Mouse (Mus musculus) MEL (cell line): ENCODE measurements around the gene Washc4. TPM values are rescaled to one million over a fixed set of nuclear protein-coding genes. Genes with fewer than 3 reads are reported as not detected.

Experiments
- DNase-seq: peaks from one replicate; pipeline ENCODE4 v3.0.0; 2011; ENCODE audit warnings: low read depth, low spot score
- H3K27ac ChIP-seq: 2 replicates; pipeline ENCODE4 v1.5.1; 2012; ENCODE audit warnings: low read depth, mild to moderate bottlenecking, control low read depth, low read length, moderate library complexity; ENCODE audit not compliant: control insufficient read depth
- H3K27me3 ChIP-seq, 2 experiments: fragments of 150-350 bp in 1 of 2; sonication (generic) in 1 of 2; 2 replicates each; pipeline ENCODE4 v1.6.1; 2012; ENCODE audit warnings: low read length in 2 of 2, mild to moderate bottlenecking in 2 of 2, improper control_type of control experiment in 1 of 2, moderate library complexity in 1 of 2; ENCODE audit not compliant: insufficient read depth in 2 of 2, control insufficient read depth in 1 of 2
- H3K36me3 ChIP-seq, 2 experiments: 2 replicates each; pipeline ENCODE4 v1.6.1; 2012 to 2014; ENCODE audit warnings: low read length in 2 of 2, improper control_type of control experiment in 1 of 2, inconsistent platforms in 1 of 2, mild to moderate bottlenecking in 1 of 2; ENCODE audit not compliant: insufficient read depth in 2 of 2, control insufficient read depth in 1 of 2
- H3K4me1 ChIP-seq, 2 experiments: fragments of 150-350 bp in 1 of 2; sonication (generic) in 1 of 2; 2 replicates each; pipeline ENCODE4 v1.6.1; 2012; ENCODE audit warnings: low read length in 2 of 2, improper control_type of control experiment in 1 of 2, mild to moderate bottlenecking in 1 of 2; ENCODE audit not compliant: insufficient read depth in 2 of 2, control insufficient read depth in 1 of 2
- H3K4me3 ChIP-seq, 2 experiments: fragments of 150-350 bp in 1 of 2; sonication (generic) in 1 of 2; 2 replicates each; pipeline ENCODE4 v1.5.1; 2012; ENCODE audit warnings: low read depth in 2 of 2, low read length in 2 of 2, mild to moderate bottlenecking in 2 of 2, moderate library complexity in 2 of 2, control low read depth in 1 of 2, improper control_type of control experiment in 1 of 2; ENCODE audit not compliant: control insufficient read depth in 1 of 2, insufficient read depth in 1 of 2
- H3K79me2 ChIP-seq: 2 replicates; pipeline ENCODE4 v1.6.1; 2012; ENCODE audit warnings: mild to moderate bottlenecking, low read length, moderate library complexity; ENCODE audit not compliant: control insufficient read depth, poor library complexity, insufficient read depth
- H3K9ac ChIP-seq: 2 replicates; pipeline ENCODE4 v1.6.1; 2012; ENCODE audit warnings: low read depth, mild to moderate bottlenecking, control low read depth, low read length, moderate library complexity; ENCODE audit not compliant: control insufficient read depth, poor library complexity, severe bottlenecking
- H3K9me3 ChIP-seq: fragments of 150-350 bp; sonication (generic); replicated peaks from 2 replicates; pipeline ENCODE4 v1.6.1; 2012; ENCODE audit warnings: mild to moderate bottlenecking, low read length, improper control_type of control experiment, moderate library complexity; ENCODE audit not compliant: insufficient read depth
- E2F4 ChIP-seq: IDR thresholded peaks from 2 replicates; pipeline ENCODE4 v1.6.1; 2011; ENCODE audit warnings: low read depth, low read length, improper control_type of control experiment, borderline replicate concordance
- ELF1 ChIP-seq: IDR thresholded peaks from 2 replicates; pipeline ENCODE4 v1.6.1; 2014; ENCODE audit warnings: low read depth, mild to moderate bottlenecking, inconsistent platforms, low read length, improper control_type of control experiment, moderate library complexity
- ETS1 ChIP-seq: IDR thresholded peaks from 2 replicates; pipeline ENCODE4 v1.6.1; 2012; ENCODE audit warnings: low read depth, mild to moderate bottlenecking, inconsistent platforms, low read length, improper control_type of control experiment, moderate library complexity
- GATA1 ChIP-seq: IDR thresholded peaks from 2 replicates; pipeline ENCODE4 v1.6.1; 2011; ENCODE audit warnings: low read depth, low read length, improper control_type of control experiment
- HCFC1 ChIP-seq: IDR thresholded peaks from 2 replicates; pipeline ENCODE4 v1.6.1; 2012; ENCODE audit warnings: low read depth, mild to moderate bottlenecking, inconsistent platforms, low read length, improper control_type of control experiment, moderate library complexity
- JUND ChIP-seq: IDR thresholded peaks from 2 replicates; pipeline ENCODE4 v1.6.1; 2011; ENCODE audit warnings: low read depth, mild to moderate bottlenecking, improper control_type of control experiment, low read length
- KAT2A ChIP-seq: conservative IDR thresholded peaks from 2 replicates; pipeline ENCODE4 v1.6.1; 2012; ENCODE audit warnings: low read depth, low read length, improper control_type of control experiment, inconsistent platforms
- MAFK ChIP-seq: IDR thresholded peaks from 2 replicates; pipeline ENCODE4 v1.6.1; 2011; ENCODE audit warnings: low read depth, mild to moderate bottlenecking, low read length, improper control_type of control experiment, borderline replicate concordance
- MAZ ChIP-seq: IDR thresholded peaks from 2 replicates; pipeline ENCODE4 v1.6.1; 2012; ENCODE audit warnings: low read depth, mild to moderate bottlenecking, inconsistent platforms, low read length, improper control_type of control experiment
- MEF2A ChIP-seq: IDR thresholded peaks from 2 replicates; pipeline ENCODE4 v1.6.1; 2014; ENCODE audit warnings: low read depth, mild to moderate bottlenecking, inconsistent platforms, low read length, improper control_type of control experiment; ENCODE audit not compliant: poor library complexity, insufficient replicate concordance, severe bottlenecking; ENCODE audit errors: extremely low read depth
- MXI1 ChIP-seq: IDR thresholded peaks from 2 replicates; pipeline ENCODE4 v1.6.1; 2011; ENCODE audit warnings: mild to moderate bottlenecking, low read depth, low read length, improper control_type of control experiment
- MYB ChIP-seq: IDR thresholded peaks from 2 replicates; pipeline ENCODE4 v1.6.1; 2011; ENCODE audit warnings: mild to moderate bottlenecking, low read depth, low read length, improper control_type of control experiment
- MYC ChIP-seq: IDR thresholded peaks from 2 replicates; pipeline ENCODE4 v1.6.1; 2011; ENCODE audit warnings: low read depth, mild to moderate bottlenecking, low read length, improper control_type of control experiment, moderate library complexity
- NELFE ChIP-seq: IDR thresholded peaks from 2 replicates; pipeline ENCODE4 v1.6.1; 2011; ENCODE audit warnings: low read depth, low read length, improper control_type of control experiment
- POLR2A ChIP-seq, 2 experiments: IDR thresholded peaks; 2 replicates each; pipeline ENCODE4 v1.6.1; 2011 to 2012; ENCODE audit warnings: low read length in 2 of 2, mild to moderate bottlenecking in 2 of 2, control low read depth in 1 of 2, improper control_type of control experiment in 1 of 2, low read depth in 1 of 2, moderate library complexity in 1 of 2; ENCODE audit not compliant: control insufficient read depth in 1 of 2, insufficient read depth in 1 of 2, poor library complexity in 1 of 2
- POLR2AphosphoS2 ChIP-seq: IDR thresholded peaks from 2 replicates; pipeline ENCODE4 v1.6.1; 2011; ENCODE audit warnings: low read length, improper control_type of control experiment
- SMC3 ChIP-seq: IDR thresholded peaks from 2 replicates; pipeline ENCODE4 v1.6.1; 2011; ENCODE audit warnings: low read depth, low read length, improper control_type of control experiment
- TAL1 ChIP-seq: IDR thresholded peaks from 2 replicates; pipeline ENCODE4 v1.6.1; 2012; ENCODE audit warnings: mild to moderate bottlenecking, inconsistent platforms, low read length, moderate library complexity, mixed read lengths
- TBP ChIP-seq: IDR thresholded peaks from 2 replicates; pipeline ENCODE4 v1.8.0; 2011; ENCODE audit warnings: low read depth, low read length, improper control_type of control experiment
- TCF12 ChIP-seq: IDR thresholded peaks from 2 replicates; pipeline ENCODE4 v1.6.1; 2014; ENCODE audit warnings: low read depth, mild to moderate bottlenecking, inconsistent platforms, low read length, improper control_type of control experiment, moderate library complexity
- USF1 ChIP-seq: IDR thresholded peaks from 2 replicates; pipeline ENCODE4 v1.6.1; 2014; ENCODE audit warnings: low read depth, mild to moderate bottlenecking, inconsistent platforms, low read length, improper control_type of control experiment, moderate library complexity
- USF2 ChIP-seq, 2 experiments: IDR thresholded peaks; 2 replicates each; pipeline ENCODE4 v1.6.1; 2011 to 2012; ENCODE audit warnings: improper control_type of control experiment in 2 of 2, low read length in 2 of 2, borderline replicate concordance in 1 of 2, inconsistent platforms in 1 of 2, low read depth in 1 of 2, mild to moderate bottlenecking in 1 of 2; ENCODE audit not compliant: insufficient read depth in 1 of 2
- ZC3H11A ChIP-seq: IDR thresholded peaks from 2 replicates; pipeline ENCODE4 v1.6.1; 2012; ENCODE audit warnings: low read depth, mild to moderate bottlenecking, inconsistent platforms, low read length, improper control_type of control experiment
- ZKSCAN1 ChIP-seq: IDR thresholded peaks from 2 replicates; pipeline ENCODE4 v1.6.1; 2012; ENCODE audit warnings: low read depth, mild to moderate bottlenecking, inconsistent platforms, low read length, improper control_type of control experiment, moderate library complexity
- polyA plus RNA-seq, 2 experiments: library from polyadenylated mRNA; stranded (reverse) in 1 of 2; unstranded in 1 of 2; fragments of >175 nt in 1 of 2; fragments of >200 nt in 1 of 2; gene quantifications; 2 replicates each; pipeline versions ENCODE4 v1.2.1 to v1.2.4; 2012; ENCODE audit warnings: low replicate concordance in 2 of 2, low read depth in 1 of 2; ENCODE audit not compliant: insufficient read length in 2 of 2, insufficient read depth in 1 of 2, missing spikeins in 1 of 2
- total RNA-seq: library from RNA; depleted of rRNA; stranded (reverse); fragments of 300-350 nt; gene quantifications from 2 replicates; pipeline ENCODE4 v1.2.3, GENCODE M21; 2012

Washc4 gene
- total and polyA plus RNA-seq, 3 experiments: 13.6 to 16.2 TPM; not detected in 1

- no peaks in the 10 kb centered on the region for H3K36me3 ChIP-seq
- no peaks in the 10 kb centered on the region for H3K79me2 ChIP-seq
- TF ChIP-seq ELF1 (no peak), E2F4 (no peak), HCFC1 (no peak), KAT2A (no peak), USF1 (no peak), GATA1 (no peak), MYC (no peak), TBP (no peak), MAZ (no peak), ZC3H11A (no peak), POLR2A (IDR thresholded peaks at IDR 0.05; ENCODE audit: control insufficient read depth in 1 of 2, insufficient read depth in 1 of 2, low read depth in 1 of 2, low read length in 2 of 2, poor library complexity in 1 of 2) (no peak), MAFK (no peak), JUND (no peak), MYB (no peak), NELFE (no peak), POLR2AphosphoS2 (no peak), MEF2A (no peak)
- TF ChIP-seq, all 39 proteins: peak for 0
- no peak for DNase-seq
- Histone ChIP-seq H3K9me3 (no peaks in the 10 kb centered on the region), H3K27ac (no peak overlapping the region), H3K4me1 (peaks cover 0 to 2% of the 10 kb centered on the region in 2 experiments; a peak in 1 of 4 replicates), H3K9ac (no peak overlapping the region), H3K4me3 (no peak overlapping the region), H3K27me3 (peaks cover 0 to 2% of the 10 kb centered on the region in 2 experiments; a peak in 1 of 4 replicates)
Observed at GRCm38 (mm10) chr10:83631775-83632174, 88.2 kb downstream of the Washc4 start.

DNA sequence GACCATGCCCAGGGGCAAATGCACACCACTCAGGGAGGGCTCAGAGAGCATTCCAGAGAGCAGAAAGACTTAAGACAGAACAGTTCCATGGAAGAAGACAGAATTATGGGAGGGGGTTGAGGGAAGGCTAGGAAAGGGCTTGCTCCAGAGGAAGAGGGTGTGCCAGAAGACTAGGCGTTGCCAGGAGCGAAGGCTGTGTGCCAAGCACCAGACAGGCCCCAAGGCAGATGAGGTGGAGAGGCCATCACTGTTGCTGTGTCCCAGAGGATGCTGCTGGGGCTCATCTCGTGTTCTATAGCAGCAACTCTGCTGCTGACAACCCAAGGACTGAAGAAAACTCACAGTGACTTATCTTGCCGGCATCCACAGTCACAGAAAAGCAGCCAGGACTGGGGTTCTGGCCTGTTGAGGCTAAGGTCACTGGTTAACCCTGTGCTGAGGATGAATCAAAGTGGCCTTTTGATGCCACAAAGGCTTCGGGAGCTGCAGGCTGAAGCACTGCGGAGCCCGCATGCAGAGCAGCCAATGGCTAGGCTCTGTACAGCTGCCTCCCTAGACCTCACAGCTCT is 89.3 kb downstream of the Washc4 start:
- Histone ChIP-seq H3K79me2 (no peaks in the 10 kb centered on the region), H3K4me1 (peaks cover 0 to 2% of the 10 kb centered on the region in 2 experiments; a peak in 1 of 4 replicates), H3K36me3 (no peaks in the 10 kb centered on the region), H3K9ac (no peak overlapping the region), H3K9me3 (no peaks in the 10 kb centered on the region), H3K27ac (no peak overlapping the region), H3K27me3 (0 out of 4 replicates have a peak, but pooled peaks cover 0 to 2% of the 10 kb centered on the region in 2 experiments), H3K4me3 (no peak overlapping the region)
- no peak for DNase-seq
- TF ChIP-seq SMC3 (no peak), KAT2A (no peak), TBP (no peak), GATA1 (no peak), ZKSCAN1 (no peak), MAZ (no peak), ETS1 (no peak), ZC3H11A (no peak), USF2 (IDR thresholded peaks at IDR 0.05; ENCODE audit: borderline replicate concordance in 1 of 2, insufficient read depth in 1 of 2, low read depth in 1 of 2, low read length in 2 of 2) (no peak), MYB (no peak), POLR2AphosphoS2 (no peak), TAL1 (no peak), MXI1 (no peak), TCF12 (no peak), MEF2A (no peak), POLR2A (IDR thresholded peaks at IDR 0.05; ENCODE audit: control insufficient read depth in 1 of 2, insufficient read depth in 1 of 2, low read depth in 1 of 2, low read length in 2 of 2, poor library complexity in 1 of 2) (no peak)
